Mouse (Mus musculus) cerebellum, adult (tissue): ENCODE results near the gene Marveld2.

ENCODE experiments used
- ATAC-seq: cut with Nextera tagmentation; 2 replicates; pipeline ENCODE4 v1.9.2; 2017; ENCODE audit warnings: mild to moderate bottlenecking, moderate library complexity, mixed read lengths; ENCODE audit not compliant: insufficient number of reproducible peaks, low FRiP score, low TSS enrichment

Marveld2 gene

GRCm38 (mm10) chr13:100602239-100602902 lies 14.4 kb downstream of the Marveld2 start:
- ATAC-seq, result no peak

- ATAC-seq, result no peak
These were observed 15.7 kb downstream of the Marveld2 start for GRCm38 (mm10) chr13:100601034-100601433.

GRCm38 (mm10) chr13:100600317-100600716 lies 16.5 kb downstream of the Marveld2 start:
- no peak for ATAC-seq

- ATAC-seq, result no peak
These were observed 19.5 kb downstream of the Marveld2 start for GRCm38 (mm10) chr13:100597284-100597683.

GRCm38 (mm10) chr13:100595552-100595885 lies 21.3 kb downstream of the Marveld2 start:
- ATAC-seq, result no peak

- ATAC-seq, result no peak
These were observed 21.8 kb downstream of the Marveld2 start for GRCm38 (mm10) chr13:100594838-100595551.

GRCm38 (mm10) chr13:100594041-100594792 lies 22.6 kb downstream of the Marveld2 start:
- ATAC-seq, result peak; percentile 68

GRCm38 (mm10) chr13:100588646-100589045 lies 28.1 kb downstream of the Marveld2 start:
- ATAC-seq, result peak; percentile 52; the same call in 1 of the 2 replicates

- no peak for ATAC-seq
These were observed 34.6 kb downstream of the Marveld2 start for GRCm38 (mm10) chr13:100582144-100582543.

- no peak; the same call in 1 of the 2 replicates for ATAC-seq
These were observed 35.1 kb downstream of the Marveld2 start for GRCm38 (mm10) chr13:100581701-100582100.

GRCm38 (mm10) chr13:100579951-100580350 lies 36.8 kb downstream of the Marveld2 start:
- ATAC-seq, result no peak

GRCm38 (mm10) chr13:100579220-100579619 lies 37.6 kb downstream of the Marveld2 start:
- no peak for ATAC-seq

GRCm38 (mm10) chr13:100575950-100576349 lies 40.8 kb downstream of the Marveld2 start:
- no peak for ATAC-seq

- no peak for ATAC-seq
These were observed 46.1 kb downstream of the Marveld2 start for GRCm38 (mm10) chr13:100570713-100571112.

GRCm38 (mm10) chr13:100568359-100568758 lies 48.4 kb downstream of the Marveld2 start:
- no peak for ATAC-seq

- no peak for ATAC-seq
These were observed 57.3 kb downstream of the Marveld2 start for GRCm38 (mm10) chr13:100559449-100559848.

- no peak for ATAC-seq
These were observed 59.8 kb downstream of the Marveld2 start for GRCm38 (mm10) chr13:100557011-100557410.

- peak; percentile 12; the same call in 1 of the 2 replicates for ATAC-seq
These were observed 63.7 kb downstream of the Marveld2 start for GRCm38 (mm10) chr13:100553042-100553437.

GRCm38 (mm10) chr13:100552369-100553041 lies 64.3 kb downstream of the Marveld2 start, which contains the start of gene Ocln:
Ocln (minus strand) TSS chr13:100552718.
- peak; percentile 88 for ATAC-seq

GRCm38 (mm10) chr13:100552009-100552368 lies 64.8 kb downstream of the Marveld2 start:
- peak; percentile 4; the same call in 1 of the 2 replicates for ATAC-seq
